Mouse (Mus musculus): ENCODE data around the gene Rac2. TPM values are rescaled to one million over a fixed set of nuclear protein-coding genes. Genes with fewer than 3 reads are reported as not detected.

Gene Rac2
- polyA plus RNA-seq, 1 experiment: 136 TPM

DNA sequence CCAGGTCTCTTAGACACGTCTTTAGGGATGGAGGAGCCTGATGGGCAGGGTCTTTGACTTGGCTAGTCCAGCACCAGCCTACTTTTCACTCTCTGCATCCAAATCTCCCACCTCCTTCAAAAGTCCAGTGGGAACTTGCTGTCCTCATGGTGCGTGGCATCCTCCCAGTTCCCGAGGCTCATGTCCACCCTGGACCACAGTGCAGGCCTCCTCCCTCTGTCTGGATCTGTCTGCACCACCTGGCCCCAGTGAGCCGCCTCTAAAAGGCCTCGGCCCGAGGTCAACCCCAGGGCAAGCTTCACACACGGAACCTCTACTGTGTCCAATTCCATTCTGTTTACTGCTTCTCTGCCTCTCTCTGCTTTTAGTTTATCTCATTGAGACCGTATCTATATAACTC, 51.3 kb downstream of the Rac2 start:
- Histone ChIP-seq H3K27ac (ENCODE audit: insufficient read depth, low read depth, low read length) (no peak overlapping the region), H3K4me3 (ENCODE audit: low read depth, low read length) (no peak overlapping the region), H3K36me3 (ENCODE audit: control insufficient read depth, insufficient read depth, low read length) (no peaks in the 10 kb centered on the region), H3K27me3 (ENCODE audit: control insufficient read depth, insufficient read depth, low read length) (no peaks in the 10 kb centered on the region), H3K4me1 (ENCODE audit: control insufficient read depth, insufficient read depth, insufficient read length, low read length) (peaks cover 6% of the 10 kb centered on the region)
- 69% methylated on average over 8 of the region's 8 CpGs for WGBS
- no peak for TF ChIP-seq POLR2A (IDR thresholded peaks at IDR 0.05; ENCODE audit: low read depth, low read length)
- no peak for TF ChIP-seq CTCF (IDR thresholded peaks at IDR 0.05; ENCODE audit: extremely low read depth, insufficient read length, insufficient replicate concordance, low read depth, low read length)

DNA sequence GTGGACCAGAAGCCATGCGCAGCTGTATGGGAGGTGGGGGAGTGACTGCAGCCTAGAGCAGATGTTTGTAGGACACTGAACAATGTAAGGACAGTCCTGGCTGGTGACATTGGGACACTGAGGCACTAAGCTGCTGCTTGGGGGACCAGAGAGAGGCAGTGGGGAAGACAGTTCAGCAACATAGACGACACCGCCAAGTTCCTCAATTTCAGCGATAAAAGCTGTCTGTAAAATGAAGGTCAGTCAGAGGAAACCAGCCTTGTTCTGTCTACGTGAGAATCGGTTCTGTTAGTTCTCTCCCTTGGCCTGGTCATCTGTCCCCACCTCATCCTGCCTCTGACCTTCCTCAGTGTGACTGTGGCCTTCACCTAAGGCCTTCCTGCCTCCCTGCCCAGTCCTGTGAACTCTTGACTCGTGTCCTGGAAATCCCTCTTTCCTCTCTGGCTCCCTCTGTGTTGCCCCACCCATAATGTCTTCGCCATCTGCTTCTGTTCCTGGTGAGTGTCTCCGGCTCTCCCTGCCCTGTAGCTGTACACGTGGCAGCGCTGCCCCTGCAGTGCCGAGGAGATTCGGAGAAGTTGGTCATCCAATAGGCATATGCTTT, 52.4 kb downstream of the Rac2 start:
- no peak for TF ChIP-seq POLR2A (IDR thresholded peaks at IDR 0.05; ENCODE audit: low read depth, low read length)
- TF ChIP-seq CTCF (IDR thresholded peaks at IDR 0.05; ENCODE audit: extremely low read depth, insufficient read length, insufficient replicate concordance, low read depth, low read length): no peak
- no peaks in the 10 kb centered on the region for H3K36me3 ChIP-seq (ENCODE audit: control insufficient read depth, insufficient read depth, low read length)
- no peak overlapping the region for H3K27ac ChIP-seq (ENCODE audit: insufficient read depth, low read depth, low read length)
- no peak overlapping the region for H3K4me3 ChIP-seq (ENCODE audit: low read depth, low read length)
- no peaks in the 10 kb centered on the region for H3K27me3 ChIP-seq (ENCODE audit: control insufficient read depth, insufficient read depth, low read length)
- peaks cover 6% of the 10 kb centered on the region for H3K4me1 ChIP-seq (ENCODE audit: control insufficient read depth, insufficient read depth, insufficient read length, low read length)
- 42% methylated on average over 13 of the region's 13 CpGs for WGBS

DNA sequence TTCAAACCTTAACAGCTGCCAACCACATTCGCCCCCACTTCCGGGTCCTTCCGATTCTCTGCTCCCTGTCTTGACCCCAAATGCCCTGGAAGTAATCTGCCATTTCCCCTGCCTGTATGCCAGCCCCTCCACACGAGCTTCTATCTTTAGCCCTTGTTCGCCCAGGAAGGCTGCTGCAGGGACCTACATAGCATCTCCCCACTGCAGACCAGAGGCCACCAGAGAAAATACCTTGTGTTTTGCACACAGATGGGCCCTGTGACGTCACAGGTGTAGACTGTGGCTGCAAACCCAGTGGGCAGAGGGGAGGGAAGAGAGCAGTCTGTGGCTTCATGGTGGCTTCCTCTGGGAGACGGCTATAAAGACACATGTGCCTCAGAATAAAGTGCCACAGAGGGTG, 54.4 kb downstream of the Rac2 start:
- Histone ChIP-seq H3K27me3 (ENCODE audit: control insufficient read depth, insufficient read depth, low read length) (no peaks in the 10 kb centered on the region), H3K4me3 (ENCODE audit: low read depth, low read length) (no peak overlapping the region), H3K27ac (ENCODE audit: insufficient read depth, low read depth, low read length) (no peak overlapping the region), H3K4me1 (ENCODE audit: control insufficient read depth, insufficient read depth, insufficient read length, low read length) (peaks cover 8% of the 10 kb centered on the region), H3K36me3 (ENCODE audit: control insufficient read depth, insufficient read depth, low read length) (no peaks in the 10 kb centered on the region)
- TF ChIP-seq POLR2A (IDR thresholded peaks at IDR 0.05; ENCODE audit: low read depth, low read length) (no peak), CTCF (IDR thresholded peaks at IDR 0.05; ENCODE audit: extremely low read depth, insufficient read length, insufficient replicate concordance, low read depth, low read length) (no peak)
- 65% methylated on average over 7 of the region's 7 CpGs for WGBS

DNA sequence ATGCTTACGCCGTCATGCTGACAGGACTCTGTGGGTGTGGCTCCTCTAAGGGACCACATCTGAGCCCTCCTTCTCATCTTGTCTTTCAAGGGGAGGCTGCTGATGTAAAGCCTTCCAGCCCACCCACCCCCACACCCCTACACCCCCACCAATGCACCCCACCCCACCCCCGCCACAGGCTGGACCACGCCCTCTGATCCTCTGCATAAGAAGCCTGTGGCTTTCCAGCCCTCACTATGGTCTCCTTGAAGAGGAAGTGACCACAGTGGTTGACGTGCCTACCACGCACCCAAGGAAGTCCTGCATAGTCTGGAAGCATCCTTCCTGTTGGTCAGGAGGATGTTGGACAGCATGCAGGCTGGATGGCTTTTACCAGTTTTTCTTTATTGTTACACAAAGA, 56.8 kb downstream of the Rac2 start:
- no peaks in the 10 kb centered on the region for H3K36me3 ChIP-seq (ENCODE audit: control insufficient read depth, insufficient read depth, low read length)
- no peak overlapping the region for H3K4me3 ChIP-seq (ENCODE audit: low read depth, low read length)
- TF ChIP-seq POLR2A (IDR thresholded peaks at IDR 0.05; ENCODE audit: low read depth, low read length): no peak
- no peak for TF ChIP-seq CTCF (IDR thresholded peaks at IDR 0.05; ENCODE audit: extremely low read depth, insufficient read length, insufficient replicate concordance, low read depth, low read length)
- no peaks in the 10 kb centered on the region for H3K27me3 ChIP-seq (ENCODE audit: control insufficient read depth, insufficient read depth, low read length)
- no peak overlapping the region for H3K27ac ChIP-seq (ENCODE audit: insufficient read depth, low read depth, low read length)
- 63% methylated on average over 6 of the region's 6 CpGs for WGBS
- peaks cover 14% of the 10 kb centered on the region for H3K4me1 ChIP-seq (ENCODE audit: control insufficient read depth, insufficient read depth, insufficient read length, low read length)

DNA sequence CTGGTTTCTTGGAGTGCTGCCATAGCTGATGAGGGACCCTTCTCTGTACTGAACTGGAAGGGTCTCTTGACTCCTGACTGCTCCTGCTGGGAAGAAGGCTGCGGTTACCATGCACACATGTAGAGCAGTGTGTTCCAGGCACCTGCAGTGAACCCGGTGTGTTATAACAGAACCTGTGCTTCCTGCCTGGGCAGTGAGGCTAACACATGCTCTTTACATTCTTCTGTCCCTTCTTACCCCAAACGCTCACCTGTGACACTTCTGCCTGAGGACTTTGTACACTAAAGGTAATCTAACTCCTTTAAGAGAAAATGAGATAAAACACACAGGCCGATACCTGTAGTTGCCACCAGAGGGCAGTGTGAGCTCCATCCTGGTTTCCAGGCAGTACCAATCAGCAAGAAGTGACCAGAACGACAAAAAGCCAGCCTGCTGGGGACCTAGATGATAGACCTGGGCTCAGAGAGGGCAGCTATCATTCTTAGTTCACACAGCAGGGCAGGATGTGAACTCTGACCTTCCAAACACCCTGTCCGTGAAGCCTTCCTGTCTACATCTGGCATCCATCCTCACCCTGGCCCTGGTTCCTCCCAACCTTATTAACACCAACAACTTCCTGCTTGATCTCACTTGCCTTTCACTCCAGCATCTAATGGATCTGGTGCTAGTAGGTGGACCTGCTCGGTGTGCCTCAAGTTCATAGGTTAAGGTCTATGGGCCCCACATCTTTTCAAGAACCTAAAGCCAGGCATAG, 58.0 kb downstream of the Rac2 start:
- no peak overlapping the region for H3K27ac ChIP-seq (ENCODE audit: insufficient read depth, low read depth, low read length)
- peaks cover 7% of the 10 kb centered on the region; the same call in 1 of the 2 replicates for H3K4me1 ChIP-seq (ENCODE audit: control insufficient read depth, insufficient read depth, insufficient read length, low read length)
- no peaks in the 10 kb centered on the region for H3K36me3 ChIP-seq (ENCODE audit: control insufficient read depth, insufficient read depth, low read length)
- TF ChIP-seq POLR2A (IDR thresholded peaks at IDR 0.05; ENCODE audit: low read depth, low read length): no peak
- peak; percentile 81; the same call in 1 of the 2 replicates for TF ChIP-seq CTCF (IDR thresholded peaks at IDR 0.05; ENCODE audit: extremely low read depth, insufficient read length, insufficient replicate concordance, low read depth, low read length)
- whole genome bisulfite sequencing: 16% methylated on average over 7 of the region's 7 CpGs
- H3K4me3 ChIP-seq (ENCODE audit: low read depth, low read length): no peak overlapping the region
- no peaks in the 10 kb centered on the region for H3K27me3 ChIP-seq (ENCODE audit: control insufficient read depth, insufficient read depth, low read length)

DNA sequence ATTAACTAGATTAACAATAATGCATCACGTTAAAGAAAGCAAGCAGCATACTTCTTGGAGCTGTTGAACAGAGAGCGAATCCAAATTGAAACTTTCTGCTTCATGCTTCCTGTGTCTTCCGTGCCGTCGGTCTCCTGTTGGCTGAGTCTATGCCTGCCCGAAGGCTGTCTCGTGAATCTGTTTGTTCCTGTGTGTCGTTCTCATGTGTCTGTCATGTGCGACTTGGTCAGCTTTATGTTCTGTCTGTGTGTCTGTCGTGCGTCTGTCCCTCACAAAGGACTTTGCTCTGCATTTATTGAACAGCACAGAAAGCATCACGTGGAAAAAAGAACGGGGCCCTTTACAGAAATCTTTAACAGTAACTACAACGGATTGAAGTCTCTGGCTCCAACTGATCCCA, 59.6 kb downstream of the Rac2 start:
- no peaks in the 10 kb centered on the region for H3K36me3 ChIP-seq (ENCODE audit: control insufficient read depth, insufficient read depth, low read length)
- H3K4me3 ChIP-seq (ENCODE audit: low read depth, low read length): no peak overlapping the region
- no peak overlapping the region for H3K27ac ChIP-seq (ENCODE audit: insufficient read depth, low read depth, low read length)
- no peaks in the 10 kb centered on the region for H3K27me3 ChIP-seq (ENCODE audit: control insufficient read depth, insufficient read depth, low read length)
- H3K4me1 ChIP-seq (ENCODE audit: control insufficient read depth, insufficient read depth, insufficient read length, low read length): peaks cover 7% of the 10 kb centered on the region; the same call in 1 of the 2 replicates
- whole genome bisulfite sequencing: 45% methylated on average over 14 of the region's 14 CpGs
- TF ChIP-seq POLR2A (IDR thresholded peaks at IDR 0.05; ENCODE audit: low read depth, low read length): no peak
- TF ChIP-seq CTCF (IDR thresholded peaks at IDR 0.05; ENCODE audit: extremely low read depth, insufficient read length, insufficient replicate concordance, low read depth, low read length): no peak

DNA sequence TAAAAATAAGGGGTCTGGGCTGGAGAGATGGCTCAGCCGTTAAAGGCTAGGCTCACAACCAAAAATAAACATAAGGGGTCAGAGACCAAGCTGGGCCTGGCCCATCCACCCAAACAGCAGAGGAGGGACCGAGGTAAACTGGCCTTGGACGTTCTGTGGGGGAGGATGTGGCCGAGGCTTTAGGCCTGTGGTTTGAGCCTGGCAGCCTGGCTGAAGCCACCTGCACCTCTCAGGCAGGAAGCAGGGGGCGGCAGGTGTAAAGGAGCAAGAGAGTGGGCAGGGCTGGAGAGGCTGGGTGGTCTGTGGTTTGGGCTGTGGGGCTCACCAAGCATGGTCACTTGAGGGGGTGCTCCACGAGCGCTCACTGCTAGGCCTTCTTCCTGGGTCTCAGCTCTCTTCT, 60.6 kb downstream of the Rac2 start:
- Histone ChIP-seq H3K36me3 (ENCODE audit: control insufficient read depth, insufficient read depth, low read length) (no peaks in the 10 kb centered on the region), H3K27me3 (ENCODE audit: control insufficient read depth, insufficient read depth, low read length) (no peaks in the 10 kb centered on the region), H3K4me1 (ENCODE audit: control insufficient read depth, insufficient read depth, insufficient read length, low read length) (peaks cover 7% of the 10 kb centered on the region; the same call in 1 of the 2 replicates), H3K4me3 (ENCODE audit: low read depth, low read length) (no peak overlapping the region), H3K27ac (ENCODE audit: insufficient read depth, low read depth, low read length) (0 out of 2 replicates have a peak overlapping the region, but pooled peaks have one; percentile 6)
- TF ChIP-seq POLR2A (IDR thresholded peaks at IDR 0.05; ENCODE audit: low read depth, low read length) (no peak), CTCF (IDR thresholded peaks at IDR 0.05; ENCODE audit: extremely low read depth, insufficient read length, insufficient replicate concordance, low read depth, low read length) (no peak)
- 82% methylated on average over 7 of the region's 7 CpGs for WGBS
